Mouse (Mus musculus): ENCODE measurements at regions not wholly inside any gene's neighbourhood (a gene's known extent, or its start where the extent isn't known, plus 50 kb on each side); places are given as distances from the start of the nearest gene placed in this dataset.

DNA sequence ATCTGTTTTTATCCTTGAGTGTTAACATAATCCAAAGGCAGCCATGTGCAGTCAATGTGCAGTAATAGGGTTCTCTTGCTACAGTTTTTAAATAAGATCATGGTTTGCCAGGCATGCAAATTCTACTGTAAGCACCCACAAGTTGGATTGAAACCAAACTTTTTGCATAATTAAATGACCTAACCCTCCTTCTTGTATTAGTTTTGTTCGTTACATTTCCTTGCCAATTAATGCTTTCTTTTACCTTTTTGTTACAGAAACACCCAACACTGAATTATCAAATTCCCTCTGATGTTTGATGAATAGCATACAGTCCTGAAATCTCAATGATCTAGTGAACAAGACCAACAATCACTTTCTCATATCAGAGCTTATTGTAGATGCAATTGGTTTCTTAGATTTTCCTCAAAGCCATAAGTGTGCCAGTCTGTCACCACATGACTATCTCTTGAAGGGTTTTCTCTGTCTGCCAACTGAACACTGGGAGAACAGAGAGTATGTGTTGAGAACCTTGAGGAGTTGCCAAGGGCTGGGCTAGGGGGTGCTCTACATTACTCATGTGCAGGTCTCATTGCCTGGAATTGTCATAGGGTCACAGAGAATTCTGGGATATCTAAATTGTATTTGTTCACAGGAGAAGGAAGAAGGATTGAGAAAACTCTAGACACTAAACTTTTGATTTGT is 1060.4 kb downstream of the Gsdmc2 start:
- no peak for TF ChIP-seq CTCF (IDR thresholded peaks at IDR 0.05; ENCODE audit: low read depth, low read length)
- no peak for TF ChIP-seq POLR2A (IDR thresholded peaks at IDR 0.05; ENCODE audit: extremely low read depth, insufficient read depth, low read length)
